ENCODE assay signal across 8 mouse cellular contexts in genomic region chr8:3411901-3412301, GRCm38 (mm10). TPM values are rescaled to one million over a fixed set of nuclear protein-coding genes. Genes with fewer than 3 reads are reported as not detected.
DNase-seq lines count a peak whose midpoint lies in the region; ATAC-seq and TF ChIP-seq lines count a peak whose summit lies in the region.
"Had no signal": no experiment of that assay in that cellular context is flagged by ENCODE, and none has a peak within 500 bp of the region (broad histone marks: within the 10 kb centered on the region; RNA-seq: fewer than 3 reads in every experiment).

No protein-coding gene starts in this region.

- H3K36me3 ChIP-seq in liver, embryonic 14.5 days (replicated peaks; ENCODE audit: control insufficient read depth, insufficient read depth, low read depth), result no peaks in the 10 kb centered on the region
- H3K36me3 ChIP-seq in hindbrain, embryonic 10.5 days, result peaks cover 4% of the 10 kb centered on the region
- H3K36me3 ChIP-seq: limb, embryonic 15.5 days had no signal

- DNase-seq in 3134 (ENCODE audit: extremely low read depth, insufficient read length, low spot score), result peak; percentile 73
- peak; percentile 98 for DNase-seq in 3T3-L1 (ENCODE audit: low read depth, low spot score)
- peak; percentile 67 to 68 for DNase-seq in heart, adult 9 months (ENCODE audit: low spot score in 2 of 2)
- peak; percentile 64 to 68 (median 66) for DNase-seq in liver, embryonic 14.5 days (ENCODE audit: low read depth in 3 of 3, low spot score in 3 of 3)
- no peak for DNase-seq in left cerebral cortex, postnatal 4 days
- no peak for DNase-seq in cerebellum, postnatal 4 days (ENCODE audit: low spot score in 2 of 2)
- DNase-seq in hindbrain, embryonic 10.5 days (ENCODE audit: low spot score), result no peak

- H3K4me3 ChIP-seq in liver, embryonic 14.5 days (ENCODE audit: insufficient read depth in 1 of 2, low read depth in 2 of 2, low read length in 2 of 2), result no peak overlapping the region
- H3K4me3 ChIP-seq in hindbrain, embryonic 10.5 days, result no peak overlapping the region
- H3K4me3 ChIP-seq: limb, embryonic 15.5 days had no signal

- TF ChIP-seq EP300 in liver, embryonic 14.5 days (IDR thresholded peaks at IDR 0.05; ENCODE audit: low read depth), result peak; percentile 78

- H3K27me3 ChIP-seq in liver, embryonic 14.5 days (ENCODE audit: control insufficient read depth, insufficient read depth, low read length), result no peaks in the 10 kb centered on the region
- H3K27me3 ChIP-seq in hindbrain, embryonic 10.5 days (ENCODE audit: insufficient read depth, poor library complexity, severe bottlenecking), result no peaks in the 10 kb centered on the region; the same call in 1 of the 2 replicates
- H3K27me3 ChIP-seq: limb, embryonic 15.5 days had no signal

- H3K4me2 ChIP-seq in liver, embryonic 14.5 days (ENCODE audit: low read depth), result peak overlapping the region; percentile 34
- H3K4me2 ChIP-seq: limb, embryonic 15.5 days had no signal

- H3K27ac ChIP-seq in liver, embryonic 14.5 days, result peak overlapping the region; percentile 48
- no peak overlapping the region for H3K27ac ChIP-seq in hindbrain, embryonic 10.5 days
- H3K27ac ChIP-seq: limb, embryonic 15.5 days had no signal

- TF ChIP-seq CTCF in liver, embryonic 14.5 days (IDR thresholded peaks at IDR 0.05; ENCODE audit: low read depth), result no peak

- intact Hi-C loops in left cerebral cortex, postnatal 4 days (cut with DNase I), result no loop called here

- H3K4me1 ChIP-seq in liver, embryonic 14.5 days (replicated peaks; ENCODE audit: control insufficient read depth in 2 of 2, insufficient read depth in 2 of 2, low read length in 1 of 2), result peaks cover 40 to 67% of the 10 kb centered on the region in 2 experiments
- peaks cover 33% of the 10 kb centered on the region for H3K4me1 ChIP-seq in hindbrain, embryonic 10.5 days (replicated peaks)

- 14% methylated on average over 7 of the region's 7 CpGs for WGBS in liver, embryonic 14.5 days (ENCODE audit: insufficient replicate concordance)
- 93% methylated on average over 7 of the region's 7 CpGs for WGBS in hindbrain, embryonic 10.5 days

- peak; percentile 80 for ATAC-seq in liver, embryonic 14.5 days (ENCODE audit: insufficient read depth)

- no peak overlapping the region for H3K9ac ChIP-seq in liver, embryonic 14.5 days (replicated peaks)
- H3K9ac ChIP-seq: limb, embryonic 15.5 days had no signal

- H3K9me3 ChIP-seq in liver, embryonic 14.5 days (ENCODE audit: control insufficient read depth, low read length), result no peaks in the 10 kb centered on the region
- peaks cover 3% of the 10 kb centered on the region; the same call in 1 of the 2 replicates for H3K9me3 ChIP-seq in hindbrain, embryonic 10.5 days
- H3K9me3 ChIP-seq: limb, embryonic 15.5 days had no signal

RNA-seq across cellular contexts. Expression of gene Arhgef18, which starts 19.1 kb away (rescaled TPM):
- 3.4 and 3.6 TPM in 2 replicates for polyA plus RNA-seq in liver, embryonic 14.5 days (2012; rRNA removed)
- 2.0 and 2.5 TPM in 2 replicates for polyA plus RNA-seq in liver, embryonic 14.5 days (2014; fragmentation: Nextera tagmentation; extraction: Ambion mirVana)
- 10 to 100 TPM; 37.1 to 38.9 TPM for total RNA-seq in left cerebral cortex, postnatal 4 days (2021)
- polyA plus RNA-seq in hindbrain, embryonic 10.5 days (2016; fragmentation: Nextera tagmentation; extraction: Ambion mirVana), result 9.9 and 11.0 TPM in 2 replicates

RNA-seq across cellular contexts. Expression of gene Pex11g, which starts 55.6 kb away (rescaled TPM):
- polyA plus RNA-seq in liver, embryonic 14.5 days (2012; rRNA removed), result 2.5 and 3.1 TPM in 2 replicates
- 2.7 and 3.5 TPM in 2 replicates for polyA plus RNA-seq in liver, embryonic 14.5 days (2014; fragmentation: Nextera tagmentation; extraction: Ambion mirVana)
- under 1 TPM; 0.64 to 0.66 TPM for total RNA-seq in left cerebral cortex, postnatal 4 days (2021)
- 4.4 TPM in 2 replicates for polyA plus RNA-seq in hindbrain, embryonic 10.5 days (2016; fragmentation: Nextera tagmentation; extraction: Ambion mirVana)

RNA-seq across cellular contexts. Expression of gene A430078G23Rik, which starts 58.7 kb away (rescaled TPM):
- polyA plus RNA-seq in liver, embryonic 14.5 days (2012; rRNA removed), result 0.31 and 0.33 TPM in 2 replicates
- polyA plus RNA-seq in liver, embryonic 14.5 days (2014; fragmentation: Nextera tagmentation; extraction: Ambion mirVana), result 0.36 and 0.85 TPM in 2 replicates
- total RNA-seq in left cerebral cortex, postnatal 4 days (2021), result under 1 TPM in 1 of 2 experiments, not detected in 1; 0.30 TPM
- not detected in 2 replicates for polyA plus RNA-seq in hindbrain, embryonic 10.5 days (2016; fragmentation: Nextera tagmentation; extraction: Ambion mirVana)

RNA-seq across cellular contexts. Expression of gene Tex45, which starts 58.8 kb away (rescaled TPM):
- 0.05 TPM in 1 of 2 replicates, not detected in the other for polyA plus RNA-seq in liver, embryonic 14.5 days (2012; rRNA removed)
- 0.10 TPM in 1 of 2 replicates, not detected in the other for polyA plus RNA-seq in liver, embryonic 14.5 days (2014; fragmentation: Nextera tagmentation; extraction: Ambion mirVana)
- total RNA-seq in left cerebral cortex, postnatal 4 days (2021), result not detected
- not detected in 2 replicates for polyA plus RNA-seq in hindbrain, embryonic 10.5 days (2016; fragmentation: Nextera tagmentation; extraction: Ambion mirVana)
- polyA plus RNA-seq: limb, embryonic 15.5 days had no signal

Comparison
In these comparisons a context has a peak if more than half of its experiments do, and no peak if none do; other contexts are left out.
1. DNase-seq: peak in 3134 (single experiment), 3T3-L1 (single experiment), heart, adult 9 months (2 of 2) and liver, embryonic 14.5 days (3 of 3); none in left cerebral cortex, postnatal 4 days (single experiment), cerebellum, postnatal 4 days (0 of 2) and hindbrain, embryonic 10.5 days (single experiment).